ENCODE assay signal across 21 mouse cellular contexts in the genomic region with DNA sequence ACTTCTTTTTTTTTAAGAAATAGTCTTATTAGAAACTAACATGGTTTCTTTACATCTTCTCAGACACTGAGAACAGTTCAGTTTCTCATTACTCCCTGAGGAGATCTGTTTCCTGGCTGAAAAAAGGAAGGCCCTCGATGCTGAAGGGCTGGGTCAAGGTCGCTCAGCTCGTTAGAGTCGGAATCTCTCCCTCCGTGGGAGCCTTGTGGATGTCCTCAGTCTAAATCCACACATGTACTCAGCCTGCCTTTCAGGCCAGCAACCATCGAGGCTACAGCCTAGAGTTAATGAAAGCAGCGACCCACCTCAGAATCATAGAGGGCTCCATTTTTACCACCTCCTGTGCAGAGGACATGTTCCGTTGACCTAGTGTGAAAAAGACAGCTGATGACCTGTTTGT.
DNase-seq lines count a peak whose midpoint lies in the region; ATAC-seq and TF ChIP-seq lines count a peak whose summit lies in the region.
"Had no signal": no experiment of that assay in that cellular context is flagged by ENCODE, and none has a peak within 500 bp of the region (broad histone marks: within the 10 kb centered on the region; RNA-seq: fewer than 3 reads in every experiment).

No protein-coding gene starts in this region.

- H3K4me2 ChIP-seq in heart, embryonic 12.5 days: no peak overlapping the region
- no peak overlapping the region for H3K4me2 ChIP-seq in midbrain, embryonic 11.5 days
- H3K4me2 ChIP-seq: embryonic facial prominence, embryonic 12.5 days; forebrain, embryonic 13.5 days; forebrain, embryonic 15.5 days had no signal

- no peak for ATAC-seq in heart, embryonic 12.5 days (ENCODE audit: insufficient number of reproducible peaks, low FRiP score)
- no peak for ATAC-seq in midbrain, embryonic 11.5 days (ENCODE audit: low FRiP score)
- ATAC-seq: forebrain, embryonic 13.5 days; forebrain, embryonic 15.5 days; forebrain, postnatal 0 days had no signal

- peak; percentile 4 to 7 for DNase-seq in heart, adult 9 months (ENCODE audit: low spot score in 2 of 2)
- peak; percentile 47 for DNase-seq in midbrain, embryonic 11.5 days (ENCODE audit: low spot score, missing footprints)
- DNase-seq in midbrain, embryonic 10.5 days (ENCODE audit: low spot score): no peak
- DNase-seq in MEL (ENCODE audit: low read depth, low spot score): no peak
- DNase-seq in testis, postnatal 10 days (ENCODE audit: low spot score): peak; percentile 59
- DNase-seq in ovary, postnatal 14 days (ENCODE audit: low spot score): no peak
- DNase-seq in cerebellum, adult 9-11 months: no peak
- DNase-seq: adrenal gland, adult 2 months; adrenal gland, postnatal 10 days; adrenal gland, postnatal 25 days; cerebellum, adult 11 months; cerebellum, adult 18-20 months; cerebellum, adult 8-10 months; cerebellum, postnatal 10 days; cerebellum, postnatal 25 days; forebrain, postnatal 0 days had no signal

- H3K27ac ChIP-seq in heart, embryonic 12.5 days (ENCODE audit: poor library complexity, severe bottlenecking): no peak overlapping the region
- no peak overlapping the region for H3K27ac ChIP-seq in midbrain, embryonic 11.5 days (ENCODE audit: low read depth, low read length)
- no peak overlapping the region for H3K27ac ChIP-seq in midbrain, embryonic 10.5 days (replicated peaks)
- H3K27ac ChIP-seq in MEL (ENCODE audit: control insufficient read depth, low read depth, low read length): peak overlapping the region; percentile 94
- H3K27ac ChIP-seq: embryonic facial prominence, embryonic 10.5 days; embryonic facial prominence, embryonic 12.5 days; forebrain, embryonic 13.5 days; forebrain, embryonic 15.5 days had no signal

- TF ChIP-seq RAD21 in MEL (IDR thresholded peaks at IDR 0.05; ENCODE audit: low read depth, low read length): no peak

- no peak overlapping the region for H3K9ac ChIP-seq in heart, embryonic 12.5 days
- no peak overlapping the region for H3K9ac ChIP-seq in midbrain, embryonic 11.5 days (ENCODE audit: low read length)
- H3K9ac ChIP-seq in MEL (ENCODE audit: control insufficient read depth, low read depth, low read length, poor library complexity, severe bottlenecking): peak overlapping the region; percentile 20
- H3K9ac ChIP-seq: embryonic facial prominence, embryonic 12.5 days; forebrain, embryonic 13.5 days; forebrain, embryonic 15.5 days; forebrain, postnatal 0 days had no signal

- peaks cover 9% of the 10 kb centered on the region for H3K4me1 ChIP-seq in heart, embryonic 12.5 days (replicated peaks)
- H3K4me1 ChIP-seq in midbrain, embryonic 11.5 days (ENCODE audit: control insufficient read depth, insufficient read depth, low read length): no peaks in the 10 kb centered on the region
- H3K4me1 ChIP-seq in midbrain, embryonic 10.5 days: peaks cover 16% of the 10 kb centered on the region
- peaks cover 7 to 47% of the 10 kb centered on the region in 2 experiments for H3K4me1 ChIP-seq in MEL (ENCODE audit: control insufficient read depth in 1 of 2, insufficient read depth in 2 of 2, low read length in 2 of 2)

- H3K4me3 ChIP-seq in heart, embryonic 12.5 days: no peak overlapping the region
- no peak overlapping the region for H3K4me3 ChIP-seq in midbrain, embryonic 11.5 days (ENCODE audit: low read depth, low read length)
- H3K4me3 ChIP-seq in midbrain, embryonic 10.5 days: no peak overlapping the region
- no peak overlapping the region for H3K4me3 ChIP-seq in MEL (ENCODE audit: control insufficient read depth in 1 of 2, insufficient read depth in 1 of 2, low read depth in 2 of 2, low read length in 2 of 2)
- H3K4me3 ChIP-seq: embryonic facial prominence, embryonic 10.5 days; embryonic facial prominence, embryonic 12.5 days; forebrain, embryonic 13.5 days; forebrain, embryonic 15.5 days had no signal

- no peaks in the 10 kb centered on the region for H3K27me3 ChIP-seq in heart, embryonic 12.5 days (replicated peaks)
- H3K27me3 ChIP-seq in midbrain, embryonic 11.5 days (ENCODE audit: control insufficient read depth, insufficient read depth, low read length): no peaks in the 10 kb centered on the region
- no peaks in the 10 kb centered on the region for H3K27me3 ChIP-seq in midbrain, embryonic 10.5 days (ENCODE audit: low read depth, poor library complexity, severe bottlenecking)
- H3K27me3 ChIP-seq in MEL (ENCODE audit: control insufficient read depth in 1 of 2, insufficient read depth in 2 of 2, low read length in 2 of 2): no peaks in the 10 kb centered on the region
- H3K27me3 ChIP-seq: embryonic facial prominence, embryonic 12.5 days; forebrain, embryonic 13.5 days; forebrain, embryonic 15.5 days had no signal

- TF ChIP-seq EP300 in MEL (IDR thresholded peaks at IDR 0.05; ENCODE audit: low read depth in 1 of 2, low read length in 2 of 2): no peak

- WGBS in heart, embryonic 12.5 days: 70% methylated on average over 8 of the region's 8 CpGs
- 74% methylated on average over 8 of the region's 8 CpGs for WGBS in midbrain, embryonic 11.5 days
- 79% methylated on average over 8 of the region's 8 CpGs for WGBS in midbrain, embryonic 10.5 days

- peaks cover 3% of the 10 kb centered on the region; the same call in 1 of the 2 replicates for H3K79me2 ChIP-seq in MEL (ENCODE audit: control insufficient read depth, insufficient read depth, low read length, poor library complexity)

- no peaks in the 10 kb centered on the region for H3K36me3 ChIP-seq in heart, embryonic 12.5 days
- no peaks in the 10 kb centered on the region for H3K36me3 ChIP-seq in midbrain, embryonic 11.5 days (ENCODE audit: control insufficient read depth, insufficient read depth, low read length)
- no peaks in the 10 kb centered on the region for H3K36me3 ChIP-seq in midbrain, embryonic 10.5 days
- H3K36me3 ChIP-seq in MEL (ENCODE audit: control insufficient read depth in 1 of 2, insufficient read depth in 2 of 2, low read length in 2 of 2): peaks cover 0 to 44% of the 10 kb centered on the region in 2 experiments; a peak in 2 of 4 replicates
- H3K36me3 ChIP-seq: embryonic facial prominence, embryonic 10.5 days; embryonic facial prominence, embryonic 12.5 days; forebrain, embryonic 15.5 days had no signal

- TF ChIP-seq CTCF in MEL (IDR thresholded peaks at IDR 0.05 in 2 of 3, conservative IDR thresholded peaks at IDR 0.05 in 1 of 3; ENCODE audit: control insufficient read depth in 1 of 3, insufficient read depth in 1 of 3, low read depth in 2 of 3, low read length in 3 of 3, poor library complexity in 1 of 3, severe bottlenecking in 1 of 3): no peak

- no peaks in the 10 kb centered on the region for H3K9me3 ChIP-seq in heart, embryonic 12.5 days (replicated peaks)
- no peaks in the 10 kb centered on the region for H3K9me3 ChIP-seq in midbrain, embryonic 11.5 days (ENCODE audit: control insufficient read depth, low read length)
- H3K9me3 ChIP-seq in midbrain, embryonic 10.5 days (replicated peaks): no peaks in the 10 kb centered on the region
- H3K9me3 ChIP-seq in MEL (replicated peaks; ENCODE audit: insufficient read depth, low read length): no peaks in the 10 kb centered on the region
- H3K9me3 ChIP-seq: embryonic facial prominence, embryonic 10.5 days; embryonic facial prominence, embryonic 12.5 days; forebrain, embryonic 13.5 days; forebrain, embryonic 15.5 days had no signal

- TF ChIP-seq POLR2A in MEL (IDR thresholded peaks at IDR 0.05; ENCODE audit: control insufficient read depth in 1 of 2, insufficient read depth in 1 of 2, low read depth in 1 of 2, low read length in 2 of 2, poor library complexity in 1 of 2): no peak

TF ChIP-seq in MEL, 35 proteins besides CTCF, POLR2A, EP300 and RAD21:
- TF ChIP-seq ETS1 (IDR thresholded peaks at IDR 0.05; ENCODE audit: low read depth, low read length) (no peak), USF1 (IDR thresholded peaks at IDR 0.05; ENCODE audit: low read depth, low read length) (no peak), ZKSCAN1 (IDR thresholded peaks at IDR 0.05; ENCODE audit: low read depth, low read length) (no peak), CHD1 (IDR thresholded peaks at IDR 0.05; ENCODE audit: low read depth, low read length) (0 out of 2 replicates have a peak, but pooled peaks have one; percentile 3)
TF ChIP-seq in MEL: peak in this region for 1.

Comparison
In these comparisons a context has a peak if more than half of its experiments do, and no peak if none do; other contexts are left out.
1. DNase-seq: peak in heart, adult 9 months (2 of 2), midbrain, embryonic 11.5 days (single experiment) and testis, postnatal 10 days (single experiment); none in midbrain, embryonic 10.5 days (single experiment), MEL (single experiment), ovary, postnatal 14 days (single experiment) and cerebellum, adult 9-11 months (single experiment).